Mouse (Mus musculus) midbrain, postnatal 0 days (tissue): ENCODE results near the gene Yy1. TPM values are rescaled to one million over a fixed set of nuclear protein-coding genes. Genes with fewer than 3 reads are reported as not detected.

ENCODE experiments used
- ATAC-seq: fragments of 200-750 bp; cut with Nextera tagmentation; 2 replicates; pipeline ENCODE4 v1.8.0; 2017; ENCODE audit warnings: moderate number of reproducible peaks, mild to moderate bottlenecking, moderate TSS enrichment, moderate library complexity; ENCODE audit not compliant: low FRiP score
- DNase-seq: peaks from one replicate; pipeline ENCODE4 v3.0.0-alpha.2; 2015; ENCODE audit warnings: low spot score
- H3K27ac ChIP-seq: fragments of 300-500 bp; sonication (generic); 2 replicates; pipeline ENCODE4 v1.5.1; 2014; ENCODE audit warnings: low read depth, mild to moderate bottlenecking, low read length, mixed read lengths
- H3K27me3 ChIP-seq: fragments of 300-500 bp; sonication (generic); 2 replicates; pipeline ENCODE4 v1.6.1; 2014; ENCODE audit warnings: low read length, control low read depth, mixed read lengths; ENCODE audit not compliant: insufficient read depth
- H3K36me3 ChIP-seq: fragments of 300-500 bp; sonication (generic); 2 replicates; pipeline ENCODE4 v1.6.1; 2014; ENCODE audit warnings: low read length, control low read depth, mixed read lengths; ENCODE audit not compliant: insufficient read depth
- H3K4me1 ChIP-seq: fragments of 300-500 bp; sonication (generic); 2 replicates; pipeline ENCODE4 v1.6.1; 2014; ENCODE audit warnings: mild to moderate bottlenecking, control low read depth, antibody characterized with exemption, low read length, mixed read lengths; ENCODE audit not compliant: insufficient read depth
- H3K4me2 ChIP-seq: fragments of 300-500 bp; sonication (generic); 2 replicates; pipeline ENCODE4 v1.6.1; 2014; ENCODE audit warnings: low read depth, mild to moderate bottlenecking, low read length, mixed read lengths; ENCODE audit not compliant: poor library complexity, severe bottlenecking
- H3K4me3 ChIP-seq: fragments of 300-500 bp; sonication (generic); 2 replicates; pipeline ENCODE4 v1.5.1; 2014; ENCODE audit warnings: low read depth, mild to moderate bottlenecking, low read length, moderate library complexity
- H3K9ac ChIP-seq: fragments of 300-500 bp; sonication (generic); replicated peaks from 2 replicates; pipeline ENCODE4 v1.6.1; 2014; ENCODE audit warnings: mild to moderate bottlenecking, low read length, moderate library complexity, mixed read lengths; ENCODE audit not compliant: poor library complexity, severe bottlenecking
- H3K9me3 ChIP-seq: fragments of 300-500 bp; sonication (generic); 2 replicates; pipeline ENCODE4 v1.6.1; 2016; ENCODE audit warnings: low read length, control low read depth
- CTCF ChIP-seq: IDR thresholded peaks from 2 replicates; pipeline ENCODE4 v1.5.1; 2016; ENCODE audit warnings: antibody characterized with exemption, mild to moderate bottlenecking
- WGBS: fragments of 180-500 bp; shearing (Covaris S2); extraction: QIAGEN DNeasy Blood & Tissue Kit; methylation state at CpG from one replicate; pipeline ENCODE4 v1.1.7; 2014; 5-methylcytosine and 5-hydroxymethylcytosine counted together
- polyA plus RNA-seq: library from polyadenylated mRNA; unstranded; fragments of >200 nt; fragmentation: Nextera tagmentation; extraction: Ambion mirVana; gene quantifications from 2 replicates; pipeline ENCODE4 v1.2.1, GENCODE M21; 2015
- total RNA-seq: library from RNA; depleted of rRNA; stranded (reverse); fragments of >200 nt; gene quantifications from 2 replicates; pipeline ENCODE4 v1.2.3, GENCODE M21; 2014

The Yy1 gene
- total and polyA plus RNA-seq, 2 experiments from 2014 or later, result 9.2 to 38.3 TPM

- Histone ChIP-seq H3K4me2 (no peak overlapping the region), H3K36me3 (peaks cover 11% of the 10 kb centered on the region; the same call in 1 of the 2 replicates), H3K27ac (no peak overlapping the region), H3K9ac (no peak overlapping the region), H3K9me3 (no peaks in the 10 kb centered on the region), H3K27me3 (no peaks in the 10 kb centered on the region), H3K4me1 (no peaks in the 10 kb centered on the region), H3K4me3 (no peak overlapping the region)
- DNase-seq (no peak), ATAC-seq (no peak)
- no peak for TF ChIP-seq CTCF
- 93% methylated on average over 19 of the region's 19 CpGs for WGBS
Observed at GRCm38 (mm10) chr12:108826282-108826957, 33.6 kb downstream of the Yy1 start.

GRCm38 (mm10) chr12:108826958-108827535, 34.3 kb downstream of the Yy1 start:
- Histone ChIP-seq H3K36me3 (peaks cover 11% of the 10 kb centered on the region; the same call in 1 of the 2 replicates), H3K4me3 (no peak overlapping the region), H3K4me1 (no peaks in the 10 kb centered on the region), H3K27ac (no peak overlapping the region), H3K9me3 (no peaks in the 10 kb centered on the region), H3K4me2 (no peak overlapping the region), H3K27me3 (no peaks in the 10 kb centered on the region), H3K9ac (no peak overlapping the region)
- no peak; the same call in 1 of the 2 replicates for ATAC-seq
- no peak for DNase-seq
- WGBS, result 95% methylated on average over 28 of the region's 28 CpGs
- no peak for TF ChIP-seq CTCF

- peaks cover 11% of the 10 kb centered on the region; the same call in 1 of the 2 replicates for H3K36me3 ChIP-seq
- DNase-seq (no peak), ATAC-seq (no peak)
- no peaks in the 10 kb centered on the region for H3K9me3 ChIP-seq
- no peak overlapping the region for H3K9ac ChIP-seq
- H3K4me2 ChIP-seq, result no peak overlapping the region
- no peak overlapping the region for H3K27ac ChIP-seq
- no peaks in the 10 kb centered on the region for H3K27me3 ChIP-seq
- H3K4me1 ChIP-seq, result no peaks in the 10 kb centered on the region
- TF ChIP-seq CTCF, result no peak
- 99% methylated on average over 6 of the region's 6 CpGs for WGBS
- no peak overlapping the region for H3K4me3 ChIP-seq
Observed at GRCm38 (mm10) chr12:108827641-108828040, 34.9 kb downstream of the Yy1 start.

- no peak for ATAC-seq
- Histone ChIP-seq H3K9me3 (no peaks in the 10 kb centered on the region), H3K4me3 (no peak overlapping the region), H3K4me1 (peaks cover 5% of the 10 kb centered on the region; the same call in 1 of the 2 replicates), H3K36me3 (peaks cover 11% of the 10 kb centered on the region; the same call in 1 of the 2 replicates), H3K9ac (no peak overlapping the region), H3K27ac (no peak overlapping the region), H3K4me2 (no peak overlapping the region), H3K27me3 (no peaks in the 10 kb centered on the region)
- WGBS, result 78% methylated on average over 5 of the region's 5 CpGs
- no peak for TF ChIP-seq CTCF
- DNase-seq, result no peak
Observed at GRCm38 (mm10) chr12:108829636-108830035, 36.9 kb downstream of the Yy1 start.

- Histone ChIP-seq H3K27me3 (no peaks in the 10 kb centered on the region), H3K36me3 (peaks cover 11% of the 10 kb centered on the region; the same call in 1 of the 2 replicates), H3K9me3 (no peaks in the 10 kb centered on the region), H3K4me1 (peaks cover 9% of the 10 kb centered on the region; the same call in 1 of the 2 replicates), H3K9ac (no peak overlapping the region), H3K4me3 (no peak overlapping the region), H3K4me2 (no peak overlapping the region), H3K27ac (no peak overlapping the region)
- ATAC-seq (no peak), DNase-seq (no peak)
- no peak for TF ChIP-seq CTCF
- 88% methylated on average over 6 of the region's 6 CpGs for WGBS
Observed at GRCm38 (mm10) chr12:108830358-108830757, 37.6 kb downstream of the Yy1 start.

- Histone ChIP-seq H3K27ac (no peak overlapping the region), H3K27me3 (no peaks in the 10 kb centered on the region), H3K36me3 (peaks cover 2% of the 10 kb centered on the region; the same call in 1 of the 2 replicates), H3K4me2 (no peak overlapping the region), H3K4me3 (no peak overlapping the region), H3K4me1 (peaks cover 15% of the 10 kb centered on the region), H3K9ac (no peak overlapping the region), H3K9me3 (no peaks in the 10 kb centered on the region)
- DNase-seq, result peak; percentile 18
- ATAC-seq, result no peak
- no peak for TF ChIP-seq CTCF
- WGBS, result 64% methylated on average over 9 of the region's 9 CpGs
Observed at GRCm38 (mm10) chr12:108831966-108832643, 39.3 kb downstream of the Yy1 start.
